In the genomic region with DNA sequence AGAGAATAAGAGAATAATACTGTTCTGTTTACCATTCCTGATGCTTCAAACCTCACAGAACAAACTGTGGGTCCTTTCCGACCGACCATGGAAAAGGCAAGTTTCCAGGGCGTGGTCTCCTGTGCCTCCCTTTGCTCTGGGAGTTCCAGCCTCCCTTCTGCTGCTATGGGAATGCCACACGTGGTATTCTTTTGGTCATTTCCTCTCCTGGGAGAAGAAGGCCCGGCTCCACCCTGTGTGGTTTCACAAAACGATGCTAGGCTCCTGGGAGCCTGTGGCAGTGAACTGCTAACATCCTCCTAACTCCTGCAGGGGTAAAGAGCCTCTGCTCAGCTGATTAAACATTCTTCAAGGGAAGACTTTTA, we compare ENCODE assay signal across 8 mouse cellular contexts.
DNase-seq lines count a peak whose midpoint lies in the region; ATAC-seq and TF ChIP-seq lines count a peak whose summit lies in the region.

No protein-coding gene starts in this region.

- intact Hi-C loops in heart, postnatal 14 days (cut with DNase I): loop anchor here (2.0 kb wide), 1 partner anchor 146 kb away; the partner anchor contains the start of gene Map3k1

- ATAC-seq in embryonic facial prominence, embryonic 11.5 days (replicated peaks; ENCODE audit: insufficient number of reproducible peaks, low FRiP score, low TSS enrichment, low read depth): no peak
- no peak for ATAC-seq in limb, embryonic 14.5 days (ENCODE audit: low FRiP score, low read depth)

- H3K27ac ChIP-seq in embryonic facial prominence, embryonic 11.5 days (replicated peaks; ENCODE audit: low read depth, low read length): no peak overlapping the region
- peak overlapping the region; percentile 29; the same call in 1 of the 2 replicates for H3K27ac ChIP-seq in limb, embryonic 14.5 days (replicated peaks; ENCODE audit: low read depth, low read length)

- H3K9me3 ChIP-seq in embryonic facial prominence, embryonic 11.5 days (replicated peaks; ENCODE audit: control insufficient read depth, low read length): no peaks in the 10 kb centered on the region
- H3K9me3 ChIP-seq in limb, embryonic 14.5 days (ENCODE audit: control insufficient read depth, low read length): no peaks in the 10 kb centered on the region

- no peaks in the 10 kb centered on the region for H3K36me3 ChIP-seq in embryonic facial prominence, embryonic 11.5 days (replicated peaks; ENCODE audit: control insufficient read depth, insufficient read depth, low read depth, low read length)
- H3K36me3 ChIP-seq in limb, embryonic 14.5 days (ENCODE audit: control insufficient read depth, insufficient read depth, low read length): no peaks in the 10 kb centered on the region

- H3K4me3 ChIP-seq in embryonic facial prominence, embryonic 11.5 days (ENCODE audit: low read depth, low read length): no peak overlapping the region
- H3K4me3 ChIP-seq in limb, embryonic 14.5 days (replicated peaks; ENCODE audit: low read length): no peak overlapping the region

- H3K4me1 ChIP-seq in embryonic facial prominence, embryonic 11.5 days (ENCODE audit: control insufficient read depth, insufficient read depth, low read length): peaks cover 5% of the 10 kb centered on the region; the same call in 1 of the 2 replicates
- peaks cover 11% of the 10 kb centered on the region for H3K4me1 ChIP-seq in limb, embryonic 14.5 days (ENCODE audit: control insufficient read depth, insufficient read depth, low read length)

- no peak overlapping the region for H3K4me2 ChIP-seq in embryonic facial prominence, embryonic 11.5 days (ENCODE audit: low read depth, low read length)
- no peak overlapping the region; the same call in 1 of the 2 replicates for H3K4me2 ChIP-seq in limb, embryonic 14.5 days (replicated peaks; ENCODE audit: low read depth, low read length, severe bottlenecking)

- no peak overlapping the region for H3K9ac ChIP-seq in embryonic facial prominence, embryonic 11.5 days (replicated peaks; ENCODE audit: low read length)
- H3K9ac ChIP-seq in limb, embryonic 14.5 days (ENCODE audit: low read depth, low read length, severe bottlenecking): no peak overlapping the region

- WGBS in embryonic facial prominence, embryonic 11.5 days: 16% methylated on average over 6 of the region's 6 CpGs
- WGBS in limb, embryonic 14.5 days: 7% methylated on average over 6 of the region's 6 CpGs

- TF ChIP-seq POLR2A in limb, embryonic 14.5 days (IDR thresholded peaks at IDR 0.05; ENCODE audit: borderline replicate concordance, extremely low read depth, insufficient read depth, insufficient read length): no peak

- DNase-seq in embryo, embryonic 11 days: peak; percentile 42
- DNase-seq in embryo, embryonic 10 days (ENCODE audit: low spot score): no peak
- DNase-seq in embryonic facial prominence, embryonic 11.5 days (ENCODE audit: low spot score): peak; percentile 35
- DNase-seq in heart, postnatal 14 days: peak; percentile 59
- DNase-seq in limb, embryonic 14.5 days (ENCODE audit: low spot score): no peak
- DNase-seq in layer of hippocampus, adult 8-10 months (ENCODE audit: low spot score in 2 of 2): no peak
- no peak for DNase-seq in layer of hippocampus, postnatal 36 days
- no peak for DNase-seq in Muller cell, postnatal 12 days (ENCODE audit: inconsistent ontology term)

- H3K27me3 ChIP-seq in embryonic facial prominence, embryonic 11.5 days (ENCODE audit: control insufficient read depth, insufficient read depth, low read length): no peaks in the 10 kb centered on the region
- H3K27me3 ChIP-seq in limb, embryonic 14.5 days (ENCODE audit: control insufficient read depth, insufficient read depth, low read length): no peaks in the 10 kb centered on the region

Comparison
In these comparisons a context has a peak if more than half of its experiments do, and no peak if none do; other contexts are left out.
1. DNase-seq: peak in embryo, embryonic 11 days (single experiment), embryonic facial prominence, embryonic 11.5 days (single experiment) and heart, postnatal 14 days (2 of 2); none in embryo, embryonic 10 days (single experiment), limb, embryonic 14.5 days (single experiment), layer of hippocampus, adult 8-10 months (0 of 2), layer of hippocampus, postnatal 36 days (0 of 2) and Muller cell, postnatal 12 days (single experiment).